Mouse (Mus musculus) embryonic facial prominence, embryonic 15.5 days (tissue): ENCODE measurements around the gene Art3. TPM values are rescaled to one million over a fixed set of nuclear protein-coding genes. Genes with fewer than 3 reads are reported as not detected.
A peak's percentile ranks its signal among the peaks of the same experiment; 100 is the strongest.

ENCODE experiments used
- ATAC-seq: fragments of 200-750 bp; cut with Nextera tagmentation; 2 replicates; pipeline ENCODE4 v1.8.0; 2017; ENCODE audit warnings: low read depth, moderate TSS enrichment; ENCODE audit not compliant: insufficient number of reproducible peaks, low FRiP score, low TSS enrichment
- H3K27ac ChIP-seq: fragments of 300-500 bp; sonication (generic); replicated peaks from 2 replicates; pipeline ENCODE4 v1.5.1; 2015; ENCODE audit warnings: mild to moderate bottlenecking, inconsistent platforms
- H3K27me3 ChIP-seq: fragments of 300-500 bp; sonication (generic); 2 replicates; pipeline ENCODE4 v1.6.1; 2015; ENCODE audit warnings: inconsistent platforms
- H3K36me3 ChIP-seq: fragments of 300-500 bp; sonication (generic); 2 replicates; pipeline ENCODE4 v1.6.1; 2015; ENCODE audit warnings: mild to moderate bottlenecking, inconsistent platforms
- H3K4me1 ChIP-seq: fragments of 300-500 bp; sonication (generic); 2 replicates; pipeline ENCODE4 v1.6.1; 2015; ENCODE audit warnings: inconsistent platforms
- H3K4me2 ChIP-seq: fragments of 300-500 bp; sonication (generic); replicated peaks from 2 replicates; pipeline ENCODE4 v1.6.1; 2015; ENCODE audit warnings: mild to moderate bottlenecking, inconsistent platforms
- H3K4me3 ChIP-seq: fragments of 300-500 bp; sonication (generic); replicated peaks from 2 replicates; pipeline ENCODE4 v1.5.1; 2015; ENCODE audit warnings: mild to moderate bottlenecking, inconsistent platforms
- H3K9ac ChIP-seq: fragments of 300-500 bp; sonication (generic); 2 replicates; pipeline ENCODE4 v1.6.1; 2015; ENCODE audit warnings: inconsistent platforms
- H3K9me3 ChIP-seq: fragments of 300-500 bp; sonication (generic); replicated peaks from 2 replicates; pipeline ENCODE4 v1.6.1; 2016; ENCODE audit warnings: inconsistent platforms
- WGBS: fragments of 180-500 bp; shearing (Covaris S2); methylation state at CpG from one replicate; pipeline ENCODE4 v1.1.7; 2015; 5-methylcytosine and 5-hydroxymethylcytosine counted together
- polyA plus RNA-seq: library from polyadenylated mRNA; unstranded; fragments of >200 nt; fragmentation: Nextera tagmentation; extraction: Ambion mirVana; gene quantifications from 2 replicates; pipeline ENCODE4 v1.2.1, GENCODE M21; 2015

The Art3 gene
- 4.9 and 6.2 TPM in 2 replicates for polyA plus RNA-seq

DNA sequence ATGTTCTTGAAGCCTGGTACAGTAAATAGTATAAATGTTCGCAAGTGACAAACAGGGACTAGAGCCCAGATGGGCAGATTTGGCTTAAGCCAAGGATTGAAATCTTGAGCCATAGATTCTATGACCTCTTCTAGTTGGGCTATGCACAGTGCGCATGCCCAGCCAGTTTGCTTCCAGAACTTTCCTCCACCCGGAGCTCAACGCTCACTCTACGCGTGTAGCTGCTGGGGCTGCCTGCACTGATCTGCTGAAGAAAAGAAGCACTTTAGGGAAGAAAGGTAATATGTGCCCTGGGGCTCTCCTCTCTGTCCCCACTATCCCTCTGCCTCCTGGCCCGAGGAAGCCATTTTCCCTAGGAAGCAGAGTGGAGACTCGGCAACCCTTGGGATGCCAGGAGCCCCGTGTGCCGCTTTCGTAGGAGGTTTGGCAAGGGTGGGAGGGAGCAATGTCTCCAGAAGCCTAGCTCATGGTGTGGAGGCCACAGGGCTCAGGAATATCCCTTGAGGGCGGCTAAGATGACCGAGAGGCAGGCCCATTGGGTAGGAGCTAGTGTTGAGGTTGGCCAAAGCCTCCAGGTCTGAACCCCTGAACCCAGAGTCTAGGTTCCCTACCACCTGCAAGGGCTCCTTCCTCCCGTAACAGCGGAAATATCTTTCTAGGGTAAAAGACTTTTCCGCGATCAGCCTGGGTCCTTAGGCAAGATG, at the start of gene Art3:
Gene Art3, plus strand, starts transcription at position 193 of the 704 bp plus-strand sequence.
- Histone ChIP-seq H3K36me3 (no peaks in the 10 kb centered on the region), H3K27ac (peak within 1 kb of the TSS; percentile 58), H3K4me2 (peak within 1 kb of the TSS; percentile 28), H3K9ac (no peak within 1 kb of the TSS), H3K4me3 (peak within 1 kb of the TSS; percentile 17; the same call in 1 of the 2 replicates), H3K4me1 (peaks cover 11% of the 10 kb centered on the region), H3K9me3 (no peaks in the 10 kb centered on the region), H3K27me3 (no peaks in the 10 kb centered on the region)
- 87% methylated on average over 17 of the region's 17 CpGs for WGBS
- no peak for ATAC-seq

DNA sequence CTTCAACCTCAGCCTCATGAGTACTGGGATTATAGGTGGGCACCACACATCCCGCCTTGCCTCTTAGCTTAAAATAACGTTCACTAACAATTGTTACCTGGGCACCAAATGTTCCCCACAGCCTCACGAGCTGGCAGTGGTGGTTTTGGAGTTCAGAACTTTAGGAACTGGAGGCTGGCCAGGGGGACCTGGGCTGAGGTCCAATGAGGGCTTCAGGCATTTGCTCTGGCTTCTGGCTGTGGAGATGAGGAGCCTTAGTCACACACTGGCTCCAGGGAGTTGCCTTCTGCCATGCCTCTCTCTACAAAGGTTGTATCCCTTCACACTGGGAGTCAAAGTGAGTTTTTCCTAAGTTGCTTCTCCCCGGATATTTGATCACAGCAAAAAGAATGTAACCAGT, 49.1 kb upstream of the Art3 start:
- H3K4me3 ChIP-seq: no peak overlapping the region
- WGBS: 68% methylated on average over 4 of the region's 4 CpGs
- ATAC-seq: no peak
- no peak overlapping the region for H3K27ac ChIP-seq
- H3K4me1 ChIP-seq: peaks cover 14% of the 10 kb centered on the region
- no peaks in the 10 kb centered on the region for H3K9me3 ChIP-seq
- no peaks in the 10 kb centered on the region for H3K27me3 ChIP-seq
- no peak overlapping the region for H3K9ac ChIP-seq
- peaks cover 22% of the 10 kb centered on the region for H3K36me3 ChIP-seq
- H3K4me2 ChIP-seq: no peak overlapping the region

DNA sequence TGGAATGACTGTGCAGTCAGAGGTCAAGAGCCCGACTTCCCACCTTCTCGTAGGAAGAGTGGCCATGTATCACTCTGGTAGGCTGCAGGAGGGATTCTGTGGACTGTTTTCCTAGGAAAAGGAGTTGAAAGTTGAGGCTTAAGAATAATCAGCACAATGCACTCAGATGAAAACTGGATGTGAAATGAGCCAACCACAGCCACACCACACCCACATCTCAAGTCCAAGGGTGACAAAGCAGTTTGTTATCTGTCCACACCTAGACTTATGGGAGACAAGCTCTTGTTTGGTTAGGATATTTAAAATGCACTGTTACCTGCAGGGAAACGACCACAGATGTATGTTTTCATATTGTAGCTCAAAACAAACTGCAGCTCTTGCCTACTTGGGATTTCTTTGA, 48.5 kb upstream of the Art3 start:
- H3K4me2 ChIP-seq: no peak overlapping the region
- ATAC-seq: no peak

DNA sequence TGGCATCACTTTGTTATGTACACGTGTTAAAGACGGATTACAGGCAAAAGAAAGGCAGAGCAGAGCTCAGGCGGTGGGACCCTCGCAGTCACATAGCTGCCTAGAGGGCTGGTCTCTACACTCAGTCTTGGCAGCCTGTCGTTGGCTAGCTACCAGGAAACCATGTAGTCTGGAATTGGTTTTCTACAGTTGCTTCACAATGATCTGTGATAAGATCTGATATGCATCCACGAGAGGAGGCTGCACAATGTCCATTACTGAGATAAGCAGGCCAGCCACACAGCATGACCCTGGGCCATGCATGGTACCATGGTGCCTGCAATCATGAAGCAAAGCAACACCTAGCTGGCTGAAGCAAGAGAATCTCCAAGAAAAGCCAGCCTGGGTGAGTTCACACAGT, 43.8 kb upstream of the Art3 start:
- H3K9me3 ChIP-seq: no peaks in the 10 kb centered on the region
- 73% methylated on average over 6 of the region's 6 CpGs for WGBS

More for the DNA sequence above, 48.5 kb upstream of the Art3 start:
- Histone ChIP-seq H3K27ac (no peak overlapping the region), H3K4me3 (no peak overlapping the region), H3K9me3 (no peaks in the 10 kb centered on the region), H3K9ac (no peak overlapping the region), H3K36me3 (peaks cover 28% of the 10 kb centered on the region), H3K4me1 (peaks cover 14% of the 10 kb centered on the region), H3K27me3 (no peaks in the 10 kb centered on the region)
- 65% methylated on average over 3 of the region's 3 CpGs for WGBS

DNA sequence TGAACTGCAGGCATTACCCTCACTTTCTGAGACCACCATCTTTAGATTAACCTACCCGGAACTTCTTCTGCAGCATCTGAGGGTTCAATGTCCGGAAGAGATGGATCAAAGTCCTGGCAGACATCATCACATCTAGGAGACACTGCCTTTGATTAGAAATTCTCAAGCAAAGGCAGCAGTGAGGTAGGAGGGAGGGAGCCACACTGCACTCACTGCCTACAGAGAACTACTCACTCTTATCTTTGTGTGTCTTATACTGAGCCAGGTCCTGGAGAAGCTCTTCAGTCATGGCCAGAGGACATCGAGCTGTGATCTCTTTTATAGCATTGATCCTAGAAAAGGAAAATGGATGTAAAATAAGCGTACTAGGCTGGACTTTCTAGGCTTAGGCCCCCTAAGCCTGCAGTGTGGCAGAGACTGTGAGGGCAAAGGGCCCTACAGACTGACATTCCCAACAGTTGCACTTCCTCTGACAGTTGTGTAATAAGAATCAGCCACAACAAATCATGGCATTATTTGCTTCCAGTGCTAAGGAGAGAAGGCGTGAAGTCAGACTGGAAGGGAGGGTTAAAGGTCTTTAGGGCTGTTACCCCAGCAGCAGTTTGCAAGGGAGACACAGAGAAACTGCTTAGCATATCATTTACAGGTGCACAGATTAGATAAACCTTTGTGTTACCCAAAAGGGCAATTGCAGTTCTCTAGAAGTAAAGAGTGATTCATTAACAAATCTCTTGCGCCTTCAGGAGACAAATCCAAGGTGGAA, 39.8 kb upstream of the Art3 start:
- H3K4me1 ChIP-seq: no peaks in the 10 kb centered on the region
- no peaks in the 10 kb centered on the region for H3K9me3 ChIP-seq
- no peak overlapping the region for H3K9ac ChIP-seq
- H3K36me3 ChIP-seq: peaks cover 94% of the 10 kb centered on the region
- ATAC-seq: no peak
- H3K27me3 ChIP-seq: no peaks in the 10 kb centered on the region
- no peak overlapping the region for H3K27ac ChIP-seq
- 89% methylated on average over 6 of the region's 6 CpGs for WGBS
- no peak overlapping the region for H3K4me3 ChIP-seq
- H3K4me2 ChIP-seq: no peak overlapping the region

More for the DNA sequence above, 43.8 kb upstream of the Art3 start:
- Histone ChIP-seq H3K9ac (no peak overlapping the region), H3K4me1 (no peaks in the 10 kb centered on the region), H3K4me3 (no peak overlapping the region), H3K27ac (no peak overlapping the region), H3K36me3 (peaks cover 72% of the 10 kb centered on the region), H3K4me2 (no peak overlapping the region), H3K27me3 (no peaks in the 10 kb centered on the region)
- no peak for ATAC-seq

DNA sequence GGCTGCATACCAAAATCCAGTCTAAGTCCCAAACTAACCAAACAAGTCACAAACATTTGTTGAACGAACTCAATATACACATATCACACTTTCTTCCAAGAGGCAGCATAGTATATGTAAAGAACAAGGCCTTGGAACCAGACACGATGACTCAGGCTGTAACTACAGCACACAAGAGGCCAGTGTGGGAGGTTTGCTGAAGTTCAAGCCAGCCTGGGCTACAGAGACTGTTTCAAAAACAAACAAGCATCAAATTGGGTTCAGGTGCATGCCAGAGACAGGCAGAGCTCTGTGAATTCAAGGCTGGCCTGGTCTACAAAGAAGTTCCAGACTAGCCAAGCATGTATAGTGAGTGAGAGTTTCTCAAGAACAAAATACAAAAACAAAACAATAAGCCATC, 37.1 kb upstream of the Art3 start:
- Histone ChIP-seq H3K4me3 (no peak overlapping the region), H3K4me2 (no peak overlapping the region), H3K9ac (no peak overlapping the region), H3K27me3 (no peaks in the 10 kb centered on the region), H3K4me1 (no peaks in the 10 kb centered on the region), H3K36me3 (peaks cover 91% of the 10 kb centered on the region), H3K9me3 (no peaks in the 10 kb centered on the region), H3K27ac (no peak overlapping the region)
- no peak for ATAC-seq
- WGBS: 81% methylated on average over 2 of the region's 2 CpGs

DNA sequence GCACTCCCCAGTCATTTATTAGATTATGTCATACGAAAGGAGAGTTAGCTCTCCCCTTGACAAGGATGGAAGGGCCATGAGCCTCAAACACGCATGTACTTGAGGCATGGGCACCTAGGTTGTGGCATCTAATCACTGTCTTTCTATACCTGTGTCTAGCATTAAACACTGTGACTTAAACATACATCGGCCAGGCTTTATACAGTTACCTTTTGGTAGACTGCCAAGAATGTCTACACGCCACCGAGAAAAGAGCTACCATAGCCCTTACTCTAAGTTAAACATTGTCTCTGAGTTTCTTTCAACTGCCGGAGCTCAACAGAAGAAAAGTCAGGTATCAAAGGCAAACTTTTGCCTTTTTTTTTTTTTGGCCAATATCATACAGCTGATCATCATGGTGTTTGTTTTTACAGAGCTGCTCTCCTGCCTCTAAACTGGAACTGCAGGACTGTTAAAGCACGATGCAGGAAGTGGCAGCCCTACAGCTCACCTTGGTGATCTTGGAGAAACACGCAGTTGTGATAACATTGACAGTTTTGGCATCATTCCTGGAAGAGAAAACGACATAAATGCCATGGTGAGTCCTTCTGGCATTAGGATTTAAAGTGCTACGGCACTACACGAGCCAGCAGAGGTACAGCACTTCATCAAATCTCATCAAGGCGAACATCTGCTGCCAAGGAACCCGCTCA, 29.3 kb upstream of the Art3 start:
- Histone ChIP-seq H3K36me3 (peaks cover 75% of the 10 kb centered on the region), H3K4me1 (no peaks in the 10 kb centered on the region), H3K27me3 (no peaks in the 10 kb centered on the region), H3K27ac (no peak overlapping the region), H3K9me3 (no peaks in the 10 kb centered on the region), H3K4me3 (no peak overlapping the region), H3K4me2 (no peak overlapping the region), H3K9ac (no peak overlapping the region)
- no peak for ATAC-seq
- 89% methylated on average over 13 of the region's 13 CpGs for WGBS

DNA sequence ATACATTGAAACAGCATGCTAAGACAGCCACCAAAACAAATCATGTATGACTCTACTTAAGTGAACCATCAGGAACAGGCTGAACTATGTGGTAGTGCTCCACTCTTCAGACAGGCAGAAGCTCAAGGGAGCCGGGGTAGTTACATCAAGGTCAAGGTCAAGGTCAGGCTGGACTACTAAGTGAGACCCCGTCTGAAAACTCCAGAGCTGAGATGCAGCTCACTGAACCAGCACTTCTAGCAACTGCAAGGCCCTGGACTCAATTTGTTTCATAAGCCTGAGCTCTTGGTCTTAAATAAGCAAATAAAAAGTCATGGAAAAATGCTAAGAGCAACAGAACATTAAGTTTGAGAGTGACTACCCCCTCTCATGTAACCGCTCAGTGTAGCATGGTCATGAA, 27.3 kb upstream of the Art3 start:
- Histone ChIP-seq H3K4me2 (no peak overlapping the region), H3K9ac (no peak overlapping the region), H3K27me3 (no peaks in the 10 kb centered on the region), H3K27ac (no peak overlapping the region), H3K9me3 (no peaks in the 10 kb centered on the region), H3K4me1 (peaks cover 9% of the 10 kb centered on the region), H3K36me3 (peaks cover 61% of the 10 kb centered on the region), H3K4me3 (no peak overlapping the region)
- ATAC-seq: no peak
- 83% methylated on average over 3 of the region's 3 CpGs for WGBS

DNA sequence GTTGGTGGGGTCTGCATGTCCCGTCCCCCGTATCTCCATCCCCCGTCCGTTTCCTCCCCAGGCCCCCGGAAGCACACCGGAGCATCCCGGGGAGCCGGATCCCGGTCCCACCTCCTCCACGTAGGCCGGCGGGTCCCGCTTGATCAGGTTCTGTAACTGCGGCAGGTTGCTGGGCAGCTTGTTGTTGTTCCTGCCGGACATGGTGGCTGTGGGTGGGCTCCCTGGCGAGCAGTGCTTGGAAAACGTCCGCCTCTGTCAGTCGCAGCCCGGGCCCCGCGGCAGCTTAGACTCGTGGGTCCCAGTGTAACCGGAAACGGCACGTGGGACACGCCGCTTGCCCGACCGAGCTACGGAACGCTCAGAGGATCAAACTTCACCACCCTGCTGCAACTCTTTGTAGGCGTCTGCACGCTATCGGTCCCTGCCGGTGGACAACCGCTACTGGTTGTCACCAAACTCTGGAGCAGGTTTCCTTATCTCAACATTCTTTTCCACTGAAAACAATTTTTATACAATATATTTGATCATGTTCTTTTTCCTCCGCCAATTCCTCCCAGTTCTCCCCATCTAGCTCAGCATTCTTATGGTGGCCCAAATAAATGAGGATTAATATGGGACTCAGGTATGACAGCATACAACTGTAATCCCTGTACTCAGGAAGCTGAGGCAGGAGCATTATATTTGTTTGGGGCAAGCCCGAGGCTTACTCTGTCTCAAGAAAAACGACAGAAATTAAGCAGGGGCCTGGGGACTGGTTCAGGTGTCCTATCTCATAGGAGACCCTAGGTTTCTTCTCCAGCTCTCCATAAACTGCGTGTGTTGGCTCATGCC, 21.7 kb upstream of the Art3 start, which contains the start of gene Sdad1:
Gene Sdad1, minus strand, starts transcription at position 799 of the 831 bp plus-strand sequence.
- H3K9ac ChIP-seq: peak within 1 kb of the TSS; percentile 65
- H3K4me2 ChIP-seq: peak within 1 kb of the TSS; percentile 58
- WGBS: 3% methylated on average over 41 of the region's 41 CpGs
- peak within 1 kb of the TSS; percentile 44; the same call in 1 of the 2 replicates for H3K27ac ChIP-seq
- H3K36me3 ChIP-seq: peaks cover 9% of the 10 kb centered on the region
- peak; percentile 89 for ATAC-seq
- peaks cover 9% of the 10 kb centered on the region for H3K4me1 ChIP-seq
- no peaks in the 10 kb centered on the region for H3K9me3 ChIP-seq
- H3K27me3 ChIP-seq: no peaks in the 10 kb centered on the region
- H3K4me3 ChIP-seq: peak within 1 kb of the TSS; percentile 75

DNA sequence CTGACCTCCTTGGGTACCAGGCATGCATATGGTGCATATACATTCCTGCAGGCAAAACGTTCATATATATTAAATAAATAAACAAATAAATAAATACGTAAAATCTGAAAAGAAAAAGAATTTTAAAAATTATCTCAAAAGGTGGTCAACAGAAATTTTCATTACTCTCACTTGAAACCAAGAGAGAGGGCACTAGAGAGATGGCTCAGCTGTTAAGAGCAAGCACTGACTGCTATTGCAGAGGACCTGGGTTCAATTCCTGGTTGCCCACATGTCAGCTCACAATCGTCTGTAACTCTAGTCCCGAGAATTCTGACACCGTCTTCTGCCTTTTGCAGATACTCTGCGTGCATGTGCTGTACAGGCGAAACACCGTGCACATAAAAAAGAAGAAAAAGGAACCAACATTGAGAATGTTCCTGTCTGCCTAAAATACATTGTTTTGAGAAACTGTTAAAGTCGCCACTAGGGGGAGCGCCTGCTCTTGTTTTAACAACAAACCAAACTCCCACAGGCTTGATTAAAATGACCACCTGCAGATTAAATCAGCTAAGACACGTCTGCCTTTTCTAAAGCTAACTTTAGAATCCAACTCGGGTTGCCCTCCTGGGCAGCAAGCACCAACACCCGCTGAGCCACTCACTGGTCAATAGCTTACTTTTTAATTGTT, 19.4 kb upstream of the Art3 start:
- no peak for ATAC-seq
- no peak overlapping the region for H3K27ac ChIP-seq
- H3K4me3 ChIP-seq: no peak overlapping the region
- no peak overlapping the region for H3K9ac ChIP-seq
- H3K4me1 ChIP-seq: peaks cover 9% of the 10 kb centered on the region
- 13% methylated on average over 13 of the region's 13 CpGs for WGBS
- no peak overlapping the region for H3K4me2 ChIP-seq
- no peaks in the 10 kb centered on the region for H3K27me3 ChIP-seq
- no peaks in the 10 kb centered on the region for H3K36me3 ChIP-seq
- no peaks in the 10 kb centered on the region for H3K9me3 ChIP-seq
